Mouse (Mus musculus) heart, adult 18-20 months (tissue): Measurements from ENCODE around the gene Tfdp1. TPM values are rescaled to one million over a fixed set of nuclear protein-coding genes. Genes with fewer than 3 reads are reported as not detected.
"Not testable (repeated sequence)": the region's sequence is repeated elsewhere in the genome, so short reads cannot be mapped to it uniquely, and the experiment has no call there.

ENCODE experiments used
- DNase-seq, 2 experiments: peaks; one replicate each; pipeline ENCODE4 v3.0.0; 2021 to 2022; ENCODE audit warnings: mixed read lengths in 1 of 2
- long read RNA-seq, 2 experiments: library from polyadenylated mRNA; stranded (forward); transcript quantifications; one replicate each; pipeline ENCODE4 v2.0.0; 2021
- total RNA-seq, 2 experiments: library from RNA; stranded (reverse); gene quantifications; 2 replicates each; pipeline ENCODE4 v1.2.3; 2021

Tfdp1 gene
- total RNA-seq = 10 to 100 TPM; 35.2 to 38.1 TPM
- long read RNA-seq, experiment 1, transcript Tfdp1-204 (12 exons, 2,511 nt) = major isoform, 12 of 38 reads
- long read RNA-seq, experiment 1, partial matches to known transcripts = 3 of 38 reads
- long read RNA-seq, experiment 1, other reads (novel, unspliced or antisense) = 19 of 38 reads
- long read RNA-seq, experiment 2, partial matches to known transcripts = 0 of 15 reads
- long read RNA-seq, experiment 2, other reads (novel, unspliced or antisense) = 10 of 15 reads

DNA sequence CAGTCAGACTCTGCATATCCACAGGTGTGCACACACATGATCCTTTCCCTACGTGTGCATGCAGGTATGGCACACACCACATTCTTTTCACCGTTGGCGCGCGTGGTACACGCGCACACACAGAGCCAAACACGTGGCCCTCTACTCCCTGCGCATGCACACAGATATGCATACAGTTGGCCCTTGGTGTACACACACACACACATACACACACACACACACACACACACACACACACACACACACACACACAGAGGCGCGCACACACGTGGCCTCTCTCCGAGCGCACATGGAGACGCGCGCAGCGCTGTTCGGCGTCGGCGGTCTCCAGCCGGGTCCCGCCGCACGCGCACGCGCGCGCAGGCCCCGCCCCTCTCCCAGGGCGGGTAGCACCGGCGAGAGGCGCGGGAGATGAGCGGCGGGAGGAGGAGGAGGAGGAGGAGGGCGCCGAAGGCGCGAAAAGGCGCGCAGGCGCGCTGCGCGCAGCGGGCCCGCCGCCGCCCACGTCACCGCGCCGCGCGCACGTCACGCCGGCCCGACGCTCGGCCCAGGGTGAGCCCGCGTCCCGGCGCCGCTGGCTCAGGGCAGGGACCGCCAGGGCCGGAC, at the start of gene Tfdp1:
TSS of gene Tfdp1 (plus strand) at position 497 of the 606 bp plus-strand sequence.
- peak; percentile 77 to 87 for DNase-seq

DNA sequence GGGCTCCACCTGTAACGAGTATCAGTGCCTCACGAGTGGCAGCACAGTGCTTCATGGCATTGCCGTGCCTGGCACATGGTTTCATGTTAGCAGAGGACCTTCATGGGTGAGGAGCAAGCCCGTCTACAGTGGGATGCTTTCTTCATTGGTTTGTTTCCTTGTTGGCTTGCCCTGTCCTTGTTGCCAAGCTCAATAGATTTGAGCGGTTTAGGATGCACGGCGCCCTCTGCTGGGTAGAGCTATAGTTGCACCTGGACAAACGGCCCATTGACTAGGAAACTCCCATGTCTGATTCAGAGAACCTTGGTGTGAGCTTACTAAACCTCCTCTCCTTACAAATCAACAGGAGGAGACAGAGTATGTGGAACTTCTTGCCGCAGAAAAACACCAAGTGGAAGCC, 46.2 kb upstream of the Tfdp1 start:
- DNase-seq = peak; percentile 71 to 84

DNA sequence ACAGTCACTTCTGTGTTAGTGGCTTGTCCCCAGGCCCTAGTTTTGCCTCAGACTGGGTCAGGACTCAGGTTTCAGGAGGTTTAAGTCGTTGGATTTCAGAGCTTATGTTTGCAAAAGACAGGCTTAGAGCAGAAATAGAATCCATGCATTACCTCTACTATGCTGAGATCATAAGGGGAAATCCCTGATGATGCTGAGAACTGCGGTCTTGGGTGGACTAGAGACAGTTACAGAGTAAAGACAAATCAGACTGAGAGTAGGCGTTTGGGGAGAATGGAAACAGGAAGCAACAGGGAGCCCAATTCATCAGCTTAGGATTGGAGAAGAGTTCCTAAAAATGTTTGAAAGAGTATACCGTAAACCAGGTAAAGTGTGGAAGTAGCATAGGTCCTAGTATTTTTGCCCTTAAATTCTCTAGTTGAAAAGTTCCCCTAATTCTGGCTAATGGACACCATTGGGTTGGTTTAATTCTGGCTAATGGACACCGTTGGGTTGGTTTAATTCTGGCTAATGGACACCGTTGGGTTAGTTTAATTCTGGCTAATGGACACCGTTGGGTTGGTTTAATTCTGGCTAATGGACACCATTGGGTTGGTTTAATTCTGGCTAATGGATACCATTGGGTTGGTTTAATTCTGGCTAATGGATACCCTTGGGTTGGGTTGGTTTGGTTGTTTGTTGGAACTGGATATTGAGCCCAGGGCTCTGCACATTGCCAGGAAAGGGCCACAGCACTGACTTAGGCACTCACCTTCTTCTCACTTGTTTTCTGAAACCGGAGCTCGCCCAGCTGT, 44.7 kb upstream of the Tfdp1 start:
- DNase-seq = no peak

DNA sequence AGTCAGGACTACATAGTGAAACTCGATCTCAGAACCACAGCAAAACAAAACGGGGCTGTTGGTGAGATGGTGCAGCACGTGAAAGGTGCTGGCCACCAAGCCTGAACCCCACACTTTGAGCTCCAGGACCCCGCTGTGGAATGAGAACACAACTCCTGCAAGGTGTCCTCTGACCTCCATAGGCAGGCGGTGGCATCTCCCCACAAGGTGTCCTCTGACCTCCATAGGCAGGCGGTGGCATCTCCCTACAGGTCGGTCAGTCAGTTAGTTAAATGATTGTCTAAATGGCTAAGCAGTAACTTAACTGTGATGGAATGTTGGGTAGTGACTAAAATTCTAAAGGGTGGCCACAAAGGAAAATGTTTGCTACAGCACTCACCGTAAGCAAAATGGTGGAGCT, 39.0 kb upstream of the Tfdp1 start:
- DNase-seq = no peak

DNA sequence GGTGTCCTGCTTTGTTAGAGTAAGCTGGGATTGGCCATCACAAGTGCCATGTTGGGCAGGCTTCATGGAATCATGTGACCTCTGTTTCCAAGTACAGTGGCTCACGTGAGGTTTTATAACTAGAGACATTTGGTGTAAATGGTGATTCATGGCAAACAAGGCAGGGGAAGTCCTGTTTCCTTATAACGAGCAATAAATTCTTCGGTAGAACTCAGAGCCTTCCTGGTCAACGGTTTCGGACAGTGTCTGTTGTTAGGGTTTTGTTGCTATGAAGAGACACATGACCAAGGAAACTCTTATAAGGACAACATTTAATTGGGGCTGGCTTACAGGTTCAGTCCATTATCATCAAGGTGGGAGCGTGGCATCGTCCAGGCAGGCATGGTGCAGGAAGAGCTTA, 37.5 kb upstream of the Tfdp1 start:
- no peak for DNase-seq

DNA sequence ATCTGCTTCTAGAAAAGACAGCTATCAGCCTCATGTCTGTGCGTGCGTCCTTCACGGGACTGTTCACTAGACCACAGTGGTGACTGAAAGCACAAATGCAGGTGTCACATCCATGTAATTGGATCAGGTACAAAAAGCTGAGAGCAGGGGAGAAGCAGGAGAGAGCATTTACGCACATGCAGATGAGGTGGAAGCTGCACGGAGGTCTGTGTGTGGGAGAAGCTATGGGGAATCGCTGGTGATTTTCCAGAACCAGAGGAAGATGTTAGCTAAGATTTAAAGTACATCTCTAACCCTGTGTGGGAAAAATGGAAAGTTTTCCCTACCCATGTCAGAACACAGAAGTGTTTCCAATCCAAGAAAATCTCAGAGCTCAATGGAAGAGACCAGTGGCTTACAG, 33.1 kb upstream of the Tfdp1 start:
- no peak for DNase-seq

DNA sequence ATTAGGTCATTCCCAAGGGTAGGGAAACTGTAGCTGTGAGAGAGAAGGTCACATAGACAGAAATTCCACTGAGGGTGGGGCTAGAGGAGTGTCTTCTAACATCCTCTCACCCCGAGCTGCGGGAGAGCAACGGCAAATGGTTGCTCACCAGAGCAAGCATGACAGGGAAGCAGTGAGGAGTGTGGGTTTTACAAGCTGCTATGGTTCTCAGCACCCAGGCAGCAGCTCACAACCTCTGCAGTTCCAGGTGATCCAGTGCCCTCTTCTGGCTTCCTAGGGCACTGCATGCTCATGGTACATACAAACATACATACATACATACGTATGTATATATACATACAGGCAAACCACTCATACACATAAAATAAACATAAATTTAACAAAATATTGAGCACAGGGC, 32.7 kb upstream of the Tfdp1 start:
- no peak for DNase-seq

DNA sequence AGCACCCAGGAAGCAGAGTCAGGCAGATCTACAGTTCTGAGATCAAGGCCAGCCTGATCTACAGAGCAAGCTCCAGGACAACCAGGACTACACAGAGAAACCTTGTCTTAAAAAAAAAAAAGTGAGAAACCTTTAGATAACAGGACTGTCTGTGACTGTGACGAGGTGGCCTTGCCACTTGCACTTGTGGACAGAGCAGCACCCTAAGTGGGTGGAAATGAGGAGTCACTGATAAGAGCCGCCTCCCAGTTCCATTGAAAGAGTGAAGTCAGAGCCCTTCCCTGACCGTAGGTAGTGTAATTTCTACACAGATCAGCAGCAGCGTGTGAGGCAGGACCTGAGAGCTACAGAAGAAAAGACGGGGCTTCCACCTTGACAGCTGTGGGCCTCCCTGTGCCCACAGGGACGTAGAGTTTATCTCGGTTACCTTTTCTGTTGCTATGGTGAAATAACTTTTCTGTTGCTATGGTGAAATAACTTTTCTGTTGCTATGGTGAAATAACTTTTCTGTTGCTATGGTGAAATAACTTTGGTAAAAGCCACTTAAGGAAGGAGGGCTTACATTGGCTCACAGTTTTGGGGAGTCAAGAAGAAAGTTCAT, 32.1 kb upstream of the Tfdp1 start:
- no peak for DNase-seq

DNA sequence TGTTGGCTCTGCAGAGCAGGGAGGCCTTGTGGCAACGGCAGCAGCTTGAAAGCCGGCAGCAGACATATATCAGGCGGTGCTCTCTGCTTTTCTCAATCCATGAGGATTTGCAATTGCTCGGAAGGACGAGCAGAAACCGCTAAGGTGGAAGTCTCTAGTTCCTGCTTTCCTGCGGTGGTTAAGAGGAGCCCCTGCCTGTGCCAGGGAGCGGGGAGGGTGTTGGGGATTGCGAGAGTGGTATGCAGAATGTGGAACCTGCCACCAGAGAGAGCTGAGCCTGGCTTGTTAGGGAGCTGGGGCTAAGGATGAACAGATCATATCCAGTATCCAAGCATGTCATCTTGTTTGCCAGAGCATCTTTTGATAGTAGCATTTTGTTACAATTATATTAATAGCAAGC, 31.6 kb upstream of the Tfdp1 start:
- no peak for DNase-seq

DNA sequence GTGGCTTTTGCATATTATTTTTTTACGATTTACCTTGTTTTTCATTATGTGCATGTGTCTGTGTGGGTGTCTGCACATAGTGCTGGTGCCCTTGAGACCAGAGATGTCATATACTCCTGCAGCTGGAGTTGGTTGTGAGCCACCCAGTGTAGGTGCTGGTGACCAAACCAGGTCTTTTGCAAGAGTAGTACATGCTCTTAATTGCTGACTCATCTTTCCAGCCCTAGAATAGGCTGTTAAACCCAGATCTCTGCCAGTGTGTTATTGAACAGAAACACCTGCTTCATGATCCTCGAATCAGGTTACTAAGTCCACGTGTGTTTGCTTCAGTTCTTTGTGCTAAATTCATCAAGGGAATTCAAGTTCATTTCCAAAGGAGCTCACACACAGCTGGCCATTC, 23.6 kb upstream of the Tfdp1 start:
- DNase-seq = no peak

DNA sequence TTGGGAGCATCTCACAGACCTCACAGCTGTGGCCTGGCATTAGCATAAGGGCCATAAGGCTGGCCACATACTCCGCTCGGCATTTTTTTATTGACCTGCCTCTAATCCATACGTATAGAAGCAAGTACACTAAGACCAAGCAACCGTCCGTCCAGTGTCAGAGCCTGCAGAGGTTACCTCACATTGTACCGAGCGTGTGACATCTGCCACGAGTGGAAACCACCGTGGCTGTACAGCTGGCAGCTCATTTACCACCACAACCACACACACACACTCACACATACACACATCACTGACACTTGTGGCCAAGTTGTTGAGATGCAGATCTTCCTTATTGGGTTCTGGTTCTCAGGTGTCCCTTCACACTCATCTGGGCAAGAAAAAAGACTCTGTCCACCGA, 21.9 kb upstream of the Tfdp1 start:
- DNase-seq = no peak

DNA sequence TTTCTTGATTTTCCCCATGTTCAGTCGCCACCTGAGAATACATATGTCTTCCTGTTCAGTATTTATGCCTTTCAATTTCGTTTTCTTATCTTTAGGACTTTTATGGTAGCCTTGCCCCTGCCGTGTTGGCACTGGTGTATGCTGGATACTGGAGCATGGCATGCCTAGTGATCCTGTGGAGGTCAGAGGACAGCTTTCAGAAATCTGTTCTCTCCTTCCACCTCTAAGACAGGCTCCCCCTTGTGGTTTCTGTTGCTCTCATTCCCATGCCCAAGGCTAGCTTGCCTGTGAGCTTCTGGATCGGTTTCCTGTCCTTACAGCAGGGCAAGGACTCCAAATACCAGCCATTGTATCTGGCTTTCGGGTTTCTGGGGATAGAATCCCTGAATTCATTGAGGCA, 12.0 kb upstream of the Tfdp1 start:
- DNase-seq = peak in 1 of 2 experiments; percentile 33

DNA sequence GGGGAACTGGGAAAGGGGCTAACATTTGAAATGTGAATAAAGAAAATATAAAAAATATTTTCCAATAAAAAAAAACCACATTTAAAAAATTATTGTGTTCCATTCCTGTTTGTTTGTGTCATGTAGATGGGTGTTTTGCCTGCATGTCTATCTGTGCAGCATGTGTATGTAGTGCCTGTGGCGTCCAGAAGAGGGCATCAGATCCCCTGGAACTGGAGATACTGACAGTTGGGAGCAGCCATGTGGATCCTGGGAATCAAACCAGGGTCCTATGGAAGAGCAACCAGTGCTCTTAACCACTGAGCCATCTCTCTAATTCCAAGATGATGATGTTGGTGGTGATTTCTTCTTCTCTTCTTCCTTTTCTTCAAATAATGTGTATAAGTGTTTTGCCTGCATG, 3.9 kb upstream of the Tfdp1 start:
- DNase-seq = no peak

DNA sequence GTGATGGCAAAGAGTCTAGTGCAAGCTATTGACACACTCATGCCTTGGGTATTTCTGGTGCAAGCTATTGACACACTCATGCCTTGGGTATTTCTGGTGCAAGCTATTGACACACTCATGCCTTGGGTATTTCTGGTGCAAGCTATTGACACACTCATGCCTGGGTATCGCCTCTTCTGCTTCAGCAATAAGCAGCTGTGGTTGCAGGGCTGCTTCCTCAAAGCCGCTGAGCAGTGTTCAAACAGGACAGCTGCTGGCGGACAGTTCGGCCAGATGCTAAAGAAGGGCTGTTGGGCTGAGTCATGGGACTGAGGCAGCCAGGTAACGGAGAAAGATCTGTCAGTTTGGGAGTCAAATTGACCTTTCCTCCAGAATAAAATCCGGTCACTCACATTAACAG, 1.3 kb upstream of the Tfdp1 start:
- not testable (repeated sequence) for DNase-seq

DNA sequence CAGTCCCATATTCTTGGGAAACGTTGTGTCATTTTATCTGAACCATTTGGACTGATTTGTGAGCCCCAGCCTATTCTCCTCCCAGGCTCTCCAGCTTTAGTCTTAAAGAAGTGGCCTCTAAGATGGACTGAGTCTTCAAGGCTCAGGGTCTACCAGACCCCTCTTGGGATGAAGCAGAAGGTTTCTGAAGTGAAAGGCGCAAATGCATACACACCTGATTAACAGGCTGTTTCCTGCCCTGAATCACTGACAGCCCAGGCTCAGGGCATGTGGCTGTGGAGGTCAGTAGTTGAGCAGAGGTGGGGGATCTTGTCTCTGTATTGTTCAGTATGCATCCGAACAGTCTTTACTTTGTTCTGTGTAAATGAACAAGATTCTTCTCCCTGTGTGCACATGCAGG, 873 bp upstream of the Tfdp1 start:
- no peak for DNase-seq

DNA sequence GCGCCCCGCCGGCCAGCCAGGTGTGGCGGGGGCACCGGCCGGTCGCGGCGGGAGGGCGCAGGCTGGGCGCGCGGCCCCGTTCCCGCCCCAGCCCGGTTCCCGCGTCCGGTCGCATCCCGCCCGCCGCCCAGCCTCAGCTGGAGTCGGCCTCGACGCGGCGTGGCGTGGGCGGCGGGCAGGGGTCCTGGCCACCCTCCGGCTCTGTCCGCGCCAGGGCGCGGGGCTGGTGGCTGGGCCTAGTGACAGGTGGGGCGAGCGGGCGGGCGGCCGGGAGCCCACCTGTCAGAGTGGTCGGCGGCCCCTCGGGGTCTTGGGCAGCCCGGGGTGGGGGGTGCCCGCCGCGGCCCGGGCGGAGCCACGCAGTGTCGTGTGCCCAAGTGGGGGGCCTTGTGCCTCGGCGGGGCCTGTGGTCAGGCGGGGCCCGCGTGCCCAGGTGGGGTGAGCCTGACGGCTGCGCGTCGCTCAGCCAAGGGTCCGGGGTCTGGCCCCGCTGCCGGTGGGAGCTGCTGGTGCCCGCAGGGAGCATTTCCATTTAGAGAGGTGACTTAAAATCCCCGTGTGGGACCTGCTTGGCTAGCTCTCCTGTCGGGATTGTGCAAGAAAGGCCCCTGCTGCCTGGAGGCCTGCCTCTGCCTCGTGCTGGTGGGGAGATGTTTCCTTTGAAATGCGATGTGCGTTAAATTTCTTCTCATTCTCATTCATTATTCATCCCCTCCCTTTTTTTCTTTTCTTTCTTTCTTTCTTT, 522 bp downstream of the Tfdp1 start:
- peak; percentile 21 to 40 for DNase-seq

DNA sequence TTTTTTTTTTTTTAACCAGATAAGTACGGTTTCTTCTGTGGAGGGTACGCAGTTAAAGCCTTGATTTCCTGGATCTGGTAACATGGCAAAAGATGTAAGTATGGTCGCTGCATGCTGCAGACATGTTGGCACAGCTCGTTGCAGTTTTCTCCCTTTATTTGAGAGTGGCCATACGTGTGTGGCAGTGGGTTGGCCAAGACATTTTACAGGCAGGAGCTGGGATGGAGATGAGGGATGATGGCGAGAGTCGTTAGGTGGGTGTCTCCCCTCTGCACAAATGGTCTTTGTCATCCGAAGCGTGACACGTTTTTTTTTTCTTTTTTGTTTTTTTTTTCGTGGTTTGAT, 1.1 kb downstream of the Tfdp1 start:
- no peak for DNase-seq

DNA sequence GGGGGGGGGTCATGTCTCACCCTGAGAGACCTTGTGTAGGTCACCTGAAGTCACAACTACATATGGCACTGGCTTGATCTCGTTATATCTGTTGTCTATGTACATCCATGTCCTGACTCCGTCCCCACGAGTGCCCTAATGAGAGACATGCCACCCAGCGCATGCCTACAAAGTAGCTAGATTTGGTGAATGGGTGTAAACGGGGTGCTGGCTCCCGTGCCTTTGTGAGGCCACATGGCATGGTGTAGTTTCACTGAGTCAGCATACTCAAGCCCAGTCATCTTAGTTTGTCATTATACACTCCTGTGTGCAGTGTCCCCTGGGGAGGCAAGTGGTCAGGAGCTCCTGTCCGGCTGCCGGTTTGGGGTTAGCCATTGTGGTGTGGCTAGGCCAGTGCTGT, 2.1 kb downstream of the Tfdp1 start:
- no peak for DNase-seq

DNA sequence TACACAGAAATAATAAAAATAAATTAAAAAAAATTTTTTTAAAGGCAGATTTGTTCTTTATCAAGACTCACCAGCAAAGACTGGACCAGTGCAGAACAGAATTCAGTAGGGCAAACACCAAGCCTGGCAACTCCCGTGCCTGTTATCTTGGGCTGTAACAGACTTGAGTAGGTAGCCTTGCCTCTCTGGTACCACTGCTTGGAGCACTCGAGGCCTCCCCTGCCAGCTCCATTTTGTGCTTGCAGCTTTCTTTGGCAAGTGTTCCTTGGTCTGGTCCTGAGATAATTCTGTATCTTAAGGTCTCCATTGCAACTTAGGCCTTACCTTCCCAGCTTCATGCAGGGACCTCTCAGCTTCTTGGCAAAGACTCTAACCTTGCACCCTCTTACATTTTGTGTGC, 3.8 kb downstream of the Tfdp1 start:
- no peak for DNase-seq

DNA sequence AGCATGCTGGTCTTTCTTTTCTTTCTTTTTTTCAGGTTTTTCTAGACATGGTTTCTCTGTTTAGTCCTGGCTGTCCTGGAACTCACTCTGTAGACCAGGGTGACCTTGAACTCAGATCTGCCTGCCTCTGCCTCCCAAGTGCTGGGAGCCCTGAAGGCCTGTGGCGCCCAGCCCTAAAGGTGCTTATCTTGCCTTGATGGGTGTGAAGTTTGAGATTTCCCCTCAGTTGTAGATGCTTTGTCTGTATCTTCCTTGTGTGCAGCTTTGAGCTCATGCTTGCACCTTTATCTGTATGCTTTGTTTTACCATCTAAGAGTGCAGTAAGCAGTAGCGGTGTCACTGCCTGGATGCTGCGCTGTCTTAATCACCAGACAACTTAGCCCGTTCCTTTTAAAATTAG, 4.6 kb downstream of the Tfdp1 start:
- DNase-seq = no peak

DNA sequence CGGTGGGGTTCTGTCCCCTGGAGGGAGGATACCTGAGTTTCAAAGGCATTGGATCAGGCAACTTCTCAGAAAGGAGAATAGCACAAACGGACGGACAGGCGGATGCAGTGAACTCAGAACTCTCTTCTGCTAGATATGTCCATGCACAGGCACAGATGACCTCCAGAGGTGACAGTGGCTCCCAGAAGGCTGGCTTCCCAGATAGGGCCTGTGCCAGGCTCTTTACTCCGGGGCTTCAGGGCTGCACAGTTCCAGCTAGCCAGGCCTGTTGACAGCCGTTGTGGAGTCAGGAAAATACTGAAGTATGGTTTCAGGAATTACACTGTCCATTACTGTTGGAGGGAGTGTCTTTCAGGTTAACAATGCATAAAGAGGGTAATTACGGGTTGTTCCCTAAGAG, 11.5 kb downstream of the Tfdp1 start:
- peak; percentile 47 to 59 for DNase-seq

DNA sequence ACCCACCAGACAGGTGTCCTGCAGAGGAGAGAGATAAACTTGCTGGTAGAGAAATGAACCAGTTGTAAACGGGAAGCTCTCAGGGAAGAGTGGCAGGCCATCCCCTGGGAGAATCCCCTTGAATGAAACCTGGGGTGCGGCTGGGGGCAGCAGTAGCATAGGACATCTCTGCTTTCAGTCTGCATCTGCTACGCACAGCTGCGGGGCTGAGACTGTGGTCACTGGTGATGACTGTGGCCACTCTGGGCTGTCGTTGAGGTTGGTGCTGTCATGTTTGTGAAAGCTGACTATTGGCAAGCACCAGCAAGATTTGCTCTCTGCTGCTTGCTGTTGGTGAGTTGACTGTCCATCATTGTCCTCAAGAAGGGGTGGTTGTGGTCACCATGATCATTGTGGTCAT, 13.0 kb downstream of the Tfdp1 start:
- DNase-seq = no peak

DNA sequence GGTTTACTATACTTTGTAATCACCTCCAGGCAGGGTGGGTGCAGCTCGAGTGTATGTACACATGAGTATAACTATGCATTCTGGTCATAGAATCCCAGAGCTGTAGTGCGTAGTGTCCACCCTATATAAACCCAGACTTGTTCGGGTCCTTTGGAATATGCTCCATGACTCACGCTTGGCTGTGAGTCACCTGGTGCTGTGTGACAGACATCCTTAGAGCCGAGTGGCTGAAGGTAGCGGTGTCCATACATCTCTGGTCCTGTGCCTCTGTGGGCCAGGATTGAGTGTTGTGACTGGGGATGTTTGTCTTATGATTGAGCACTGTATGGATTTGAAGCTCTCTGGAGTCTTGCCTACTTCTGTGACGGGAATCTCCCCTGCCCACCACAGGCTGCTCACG, 14.1 kb downstream of the Tfdp1 start:
- DNase-seq = no peak
